Mouse (Mus musculus) olfactory bulb, adult 2 months (tissue): ENCODE results near the gene Ccnyl1.

Experiments
- CTCF ChIP-seq: fragments of 200-500 bp; IDR thresholded peaks from 2 replicates; pipeline ENCODE4 v1.5.1; 2012; ENCODE audit warnings: low read depth, mild to moderate bottlenecking, low read length, moderate library complexity; ENCODE audit not compliant: insufficient read depth
- POLR2A ChIP-seq: fragments of 200-500 bp; IDR thresholded peaks from 2 replicates; pipeline ENCODE4 v1.6.1; 2012; ENCODE audit warnings: mild to moderate bottlenecking, low read depth, low read length, moderate library complexity; ENCODE audit not compliant: insufficient read depth

DNA sequence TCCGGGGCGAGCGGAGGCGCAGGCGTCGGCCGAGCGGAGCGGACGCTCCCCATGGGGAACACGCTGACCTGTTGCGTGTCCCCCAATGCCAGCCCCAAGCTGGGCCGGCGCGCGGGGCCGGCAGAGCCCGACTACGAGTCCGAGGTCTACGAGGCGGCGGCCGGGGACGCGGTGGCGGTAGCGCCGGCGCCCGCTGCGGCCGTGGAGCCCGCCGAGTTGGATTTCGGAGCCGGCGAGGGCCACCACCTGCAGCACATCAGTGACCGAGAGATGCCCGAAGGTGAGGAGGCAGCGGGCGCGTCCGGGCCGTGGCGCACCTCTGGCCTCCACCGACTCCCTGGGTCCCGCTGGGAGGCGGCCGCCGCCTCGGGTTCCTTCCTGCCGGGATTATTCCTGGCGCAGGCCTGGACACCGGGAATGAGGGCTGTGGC lies 881 bp downstream of the Ccnyl1 start:
- TF ChIP-seq CTCF (no peak), POLR2A (no peak)
